Mouse (Mus musculus) forebrain, embryonic 15.5 days (tissue): ENCODE data around the gene A730015C16Rik. TPM values are rescaled to one million over a fixed set of nuclear protein-coding genes. Genes with fewer than 3 reads are reported as not detected.

Experiments used
- ATAC-seq: fragments of 200-750 bp; cut with Nextera tagmentation; replicated peaks from 2 replicates; pipeline ENCODE4 v1.8.0; 2017; ENCODE audit warnings: mild to moderate bottlenecking, moderate TSS enrichment, moderate library complexity
- H3K27ac ChIP-seq: fragments of 300-500 bp; sonication (generic); replicated peaks from 2 replicates; pipeline ENCODE4 v1.5.1; 2015; ENCODE audit warnings: mild to moderate bottlenecking, inconsistent platforms
- H3K27me3 ChIP-seq: fragments of 300-500 bp; sonication (generic); 2 replicates; pipeline ENCODE4 v1.6.1; 2015; ENCODE audit warnings: inconsistent platforms
- H3K36me3 ChIP-seq: fragments of 300-500 bp; sonication (generic); 2 replicates; pipeline ENCODE4 v1.6.1; 2015; ENCODE audit warnings: mild to moderate bottlenecking, inconsistent platforms
- H3K4me1 ChIP-seq: fragments of 300-500 bp; sonication (generic); 2 replicates; pipeline ENCODE4 v1.6.1; 2015; ENCODE audit warnings: inconsistent platforms
- H3K4me2 ChIP-seq: fragments of 300-500 bp; sonication (generic); replicated peaks from 2 replicates; pipeline ENCODE4 v1.6.1; 2015; ENCODE audit warnings: mild to moderate bottlenecking, inconsistent platforms
- H3K4me3 ChIP-seq: fragments of 300-500 bp; sonication (generic); 2 replicates; pipeline ENCODE4 v1.5.1; 2015; ENCODE audit warnings: mild to moderate bottlenecking, inconsistent platforms
- H3K9ac ChIP-seq: fragments of 300-500 bp; sonication (generic); replicated peaks from 2 replicates; pipeline ENCODE4 v1.6.1; 2015; ENCODE audit warnings: mild to moderate bottlenecking, inconsistent platforms
- H3K9me3 ChIP-seq: fragments of 300-500 bp; sonication (generic); 2 replicates; pipeline ENCODE4 v1.6.1; 2016; ENCODE audit warnings: inconsistent platforms
- WGBS: fragments of 180-500 bp; shearing (Covaris S2); methylation state at CpG from one replicate; pipeline ENCODE4 v1.1.7; 2015; ENCODE audit warnings: mixed read lengths; 5-methylcytosine and 5-hydroxymethylcytosine counted together
- polyA plus RNA-seq: library from polyadenylated mRNA; unstranded; fragments of >200 nt; fragmentation: Nextera tagmentation; extraction: Ambion mirVana; gene quantifications from 2 replicates; pipeline ENCODE4 v1.2.1, GENCODE M21; 2015

A730015C16Rik gene
- polyA plus RNA-seq, 1 experiment from 2014 or later, result 2.2 TPM

GRCm38 (mm10) chr4:108843336-108843735 is 5.1 kb downstream of the A730015C16Rik start:
- no peak overlapping the region for H3K9ac ChIP-seq
- ATAC-seq, result no peak
- H3K27ac ChIP-seq, result no peak overlapping the region
- no peaks in the 10 kb centered on the region for H3K9me3 ChIP-seq
- H3K4me3 ChIP-seq, result no peak overlapping the region
- no peaks in the 10 kb centered on the region for H3K36me3 ChIP-seq
- H3K27me3 ChIP-seq, result no peaks in the 10 kb centered on the region
- peaks cover 8% of the 10 kb centered on the region for H3K4me1 ChIP-seq
- no peak overlapping the region for H3K4me2 ChIP-seq

GRCm38 (mm10) chr4:108841920-108842578 is 6.4 kb downstream of the A730015C16Rik start:
- Histone ChIP-seq H3K9ac (no peak overlapping the region), H3K27me3 (no peaks in the 10 kb centered on the region), H3K9me3 (no peaks in the 10 kb centered on the region), H3K27ac (no peak overlapping the region), H3K4me1 (peaks cover 4% of the 10 kb centered on the region), H3K36me3 (no peaks in the 10 kb centered on the region), H3K4me3 (no peak overlapping the region), H3K4me2 (no peak overlapping the region)
- no peak for ATAC-seq
- WGBS, result 91% methylated on average over 7 of the region's 7 CpGs

GRCm38 (mm10) chr4:108838031-108838430 is 10.4 kb downstream of the A730015C16Rik start:
- H3K9me3 ChIP-seq, result no peaks in the 10 kb centered on the region
- peaks cover 21% of the 10 kb centered on the region for H3K4me1 ChIP-seq
- ATAC-seq, result no peak
- H3K9ac ChIP-seq, result no peak overlapping the region
- no peaks in the 10 kb centered on the region for H3K27me3 ChIP-seq
- no peak overlapping the region for H3K27ac ChIP-seq
- no peak overlapping the region for H3K4me3 ChIP-seq
- no peak overlapping the region for H3K4me2 ChIP-seq
- no peaks in the 10 kb centered on the region for H3K36me3 ChIP-seq
- 86% methylated on average over 4 of the region's 4 CpGs for WGBS

- H3K9ac ChIP-seq, result peak overlapping the region; percentile 85
- 58% methylated on average over 3 of the region's 3 CpGs for WGBS
- H3K4me2 ChIP-seq, result peak overlapping the region; percentile 66
- H3K27ac ChIP-seq, result no peak overlapping the region
- H3K4me1 ChIP-seq, result peaks cover 40% of the 10 kb centered on the region
- no peak for ATAC-seq
- no peaks in the 10 kb centered on the region for H3K9me3 ChIP-seq
- H3K27me3 ChIP-seq, result no peaks in the 10 kb centered on the region
- no peaks in the 10 kb centered on the region for H3K36me3 ChIP-seq
- peak overlapping the region; percentile 80 for H3K4me3 ChIP-seq
Measured at GRCm38 (mm10) chr4:108835496-108835895, 12.9 kb downstream of the A730015C16Rik start.

GRCm38 (mm10) chr4:108834971-108835311 is 13.5 kb downstream of the A730015C16Rik start:
- peaks cover 5% of the 10 kb centered on the region; the same call in 1 of the 2 replicates for H3K36me3 ChIP-seq
- H3K4me3 ChIP-seq, result peak overlapping the region; percentile 80
- H3K4me1 ChIP-seq, result peaks cover 40% of the 10 kb centered on the region
- H3K9me3 ChIP-seq, result no peaks in the 10 kb centered on the region
- H3K9ac ChIP-seq, result peak overlapping the region; percentile 85
- no peaks in the 10 kb centered on the region for H3K27me3 ChIP-seq
- H3K4me2 ChIP-seq, result peak overlapping the region; percentile 66
- peak overlapping the region; percentile 100 for H3K27ac ChIP-seq
- ATAC-seq, result no peak
- under 1% methylated on average over 15 of the region's 15 CpGs for WGBS

- Histone ChIP-seq H3K27ac (peak within 1 kb of the TSS; percentile 100), H3K27me3 (no peaks in the 10 kb centered on the region), H3K9me3 (no peaks in the 10 kb centered on the region), H3K36me3 (peaks cover 6% of the 10 kb centered on the region; the same call in 1 of the 2 replicates), H3K4me2 (peak within 1 kb of the TSS; percentile 66), H3K9ac (peak within 1 kb of the TSS; percentile 88), H3K4me1 (peaks cover 40% of the 10 kb centered on the region), H3K4me3 (peak within 1 kb of the TSS; percentile 80)
- WGBS, result under 1% methylated on average over 34 of the region's 34 CpGs
- peak; percentile 82 for ATAC-seq
Measured at GRCm38 (mm10) chr4:108834115-108834970, 14.1 kb downstream of the A730015C16Rik start, which contains the start of gene Txndc12. Gene Txndc12, plus strand, starts transcription at chr4:108834601.

- Histone ChIP-seq H3K4me3 (peak overlapping the region; percentile 80), H3K4me2 (peak overlapping the region; percentile 66), H3K27me3 (no peaks in the 10 kb centered on the region), H3K9me3 (no peaks in the 10 kb centered on the region), H3K4me1 (peaks cover 40% of the 10 kb centered on the region), H3K27ac (peak overlapping the region; percentile 100), H3K36me3 (peaks cover 10% of the 10 kb centered on the region; the same call in 1 of the 2 replicates), H3K9ac (peak overlapping the region; percentile 85)
- WGBS, result 0% methylated on average over 6 of the region's 6 CpGs
- no peak for ATAC-seq
Measured at GRCm38 (mm10) chr4:108833828-108834114, 14.6 kb downstream of the A730015C16Rik start.

- H3K9me3 ChIP-seq, result no peaks in the 10 kb centered on the region
- H3K4me2 ChIP-seq, result peak within 1 kb of the TSS; percentile 66
- peak; percentile 97 for ATAC-seq
- H3K36me3 ChIP-seq, result peaks cover 11% of the 10 kb centered on the region; the same call in 1 of the 2 replicates
- H3K4me1 ChIP-seq, result peaks cover 40% of the 10 kb centered on the region
- peak within 1 kb of the TSS; percentile 80 for H3K4me3 ChIP-seq
- peak within 1 kb of the TSS; percentile 100 for H3K27ac ChIP-seq
- H3K27me3 ChIP-seq, result no peaks in the 10 kb centered on the region
- peak within 1 kb of the TSS; percentile 88 for H3K9ac ChIP-seq
- WGBS, result under 1% methylated on average over 62 of the region's 73 CpGs
Measured at GRCm38 (mm10) chr4:108832916-108833827, 15.2 kb downstream of the A730015C16Rik start, which contains the start of gene Btf3l4. Gene Btf3l4, minus strand, starts transcription at chr4:108833614.

GRCm38 (mm10) chr4:108830698-108831097 is 17.7 kb downstream of the A730015C16Rik start:
- H3K9ac ChIP-seq, result 0 out of 2 replicates have a peak overlapping the region, but pooled peaks have one; percentile 1
- H3K4me1 ChIP-seq, result peaks cover 30% of the 10 kb centered on the region
- no peak for ATAC-seq
- H3K4me2 ChIP-seq, result peak overlapping the region; percentile 57
- no peak overlapping the region for H3K27ac ChIP-seq
- no peak overlapping the region for H3K4me3 ChIP-seq
- H3K9me3 ChIP-seq, result no peaks in the 10 kb centered on the region
- H3K27me3 ChIP-seq, result no peaks in the 10 kb centered on the region
- peaks cover 29% of the 10 kb centered on the region for H3K36me3 ChIP-seq
- 83% methylated on average over 1 of the region's 1 CpGs for WGBS

- peaks cover 61% of the 10 kb centered on the region for H3K36me3 ChIP-seq
Measured at GRCm38 (mm10) chr4:108826643-108827042, 21.8 kb downstream of the A730015C16Rik start.

GRCm38 (mm10) chr4:108826096-108826495 is 22.3 kb downstream of the A730015C16Rik start:
- H3K27me3 ChIP-seq, result no peaks in the 10 kb centered on the region
- no peaks in the 10 kb centered on the region for H3K9me3 ChIP-seq
- H3K4me2 ChIP-seq, result no peak overlapping the region
- peaks cover 8% of the 10 kb centered on the region for H3K4me1 ChIP-seq
- no peak for ATAC-seq
- H3K36me3 ChIP-seq, result peaks cover 65% of the 10 kb centered on the region
- H3K9ac ChIP-seq, result no peak overlapping the region
- 83% methylated on average over 1 of the region's 1 CpGs for WGBS
- no peak overlapping the region for H3K4me3 ChIP-seq
- H3K27ac ChIP-seq, result no peak overlapping the region

More at GRCm38 (mm10) chr4:108826643-108827042, 21.8 kb downstream of the A730015C16Rik start:
- H3K4me3 ChIP-seq, result no peak overlapping the region
- no peaks in the 10 kb centered on the region for H3K27me3 ChIP-seq
- no peak for ATAC-seq
- no peak overlapping the region for H3K9ac ChIP-seq
- no peak overlapping the region for H3K27ac ChIP-seq
- no peak overlapping the region for H3K4me2 ChIP-seq
- 90% methylated on average over 2 of the region's 2 CpGs for WGBS
- H3K4me1 ChIP-seq, result peaks cover 13% of the 10 kb centered on the region
- no peaks in the 10 kb centered on the region for H3K9me3 ChIP-seq
